Mouse (Mus musculus) embryonic facial prominence, embryonic 11.5 days (tissue): ENCODE results near the gene Cyp4f37. TPM values are rescaled to one million over a fixed set of nuclear protein-coding genes. Genes with fewer than 3 reads are reported as not detected.

Experiments
- ATAC-seq: fragments of 200-750 bp; cut with Nextera tagmentation; replicated peaks from 2 replicates; pipeline ENCODE4 v1.8.0; 2017; ENCODE audit warnings: low read depth; ENCODE audit not compliant: insufficient number of reproducible peaks, low FRiP score, low TSS enrichment
- DNase-seq: peaks from one replicate; pipeline ENCODE4 v3.0.0-alpha.2; 2015; ENCODE audit warnings: low spot score
- H3K27ac ChIP-seq: fragments of 300-500 bp; sonication (generic); replicated peaks from 2 replicates; pipeline ENCODE4 v1.5.1; 2014; ENCODE audit warnings: mild to moderate bottlenecking, low read depth, low read length, control low read depth
- H3K27me3 ChIP-seq: fragments of 300-500 bp; sonication (generic); 2 replicates; pipeline ENCODE4 v1.6.1; 2014; ENCODE audit warnings: mild to moderate bottlenecking, low read length, moderate library complexity, mixed read lengths; ENCODE audit not compliant: control insufficient read depth, insufficient read depth
- H3K36me3 ChIP-seq: fragments of 300-500 bp; sonication (generic); replicated peaks from 2 replicates; pipeline ENCODE4 v1.6.1; 2014; ENCODE audit warnings: low read depth, mild to moderate bottlenecking, low read length, moderate library complexity, mixed read lengths; ENCODE audit not compliant: control insufficient read depth, insufficient read depth
- H3K4me1 ChIP-seq: fragments of 300-500 bp; sonication (generic); 2 replicates; pipeline ENCODE4 v1.6.1; 2014; ENCODE audit warnings: low read length, mixed read lengths; ENCODE audit not compliant: control insufficient read depth, insufficient read depth
- H3K4me2 ChIP-seq: fragments of 300-500 bp; sonication (generic); 2 replicates; pipeline ENCODE4 v1.6.1; 2014; ENCODE audit warnings: low read depth, mild to moderate bottlenecking, control low read depth, low read length, moderate library complexity
- H3K4me3 ChIP-seq: fragments of 300-500 bp; sonication (generic); 2 replicates; pipeline ENCODE4 v1.5.1; 2014; ENCODE audit warnings: low read depth, low read length, control low read depth
- H3K9ac ChIP-seq: fragments of 300-500 bp; sonication (generic); replicated peaks from 2 replicates; pipeline ENCODE4 v1.6.1; 2014; ENCODE audit warnings: mild to moderate bottlenecking, control low read depth, low read length
- H3K9me3 ChIP-seq: fragments of 300-500 bp; sonication (generic); replicated peaks from 2 replicates; pipeline ENCODE4 v1.6.1; 2016; ENCODE audit warnings: mild to moderate bottlenecking, low read length, inconsistent platforms, mixed read lengths; ENCODE audit not compliant: control insufficient read depth
- WGBS: fragments of 180-500 bp; shearing (Covaris S2); extraction: QIAGEN DNeasy Blood & Tissue Kit; methylation state at CpG from one replicate; pipeline ENCODE4 v1.1.7; 2014; 5-methylcytosine and 5-hydroxymethylcytosine counted together
- polyA plus RNA-seq: library from polyadenylated mRNA; unstranded; fragments of >200 nt; fragmentation: Nextera tagmentation; extraction: Ambion mirVana; gene quantifications from 2 replicates; pipeline ENCODE4 v1.2.1, GENCODE M21; 2014

Cyp4f37 gene
- polyA plus RNA-seq, 1 experiment from 2014 or later = not detected

DNA sequence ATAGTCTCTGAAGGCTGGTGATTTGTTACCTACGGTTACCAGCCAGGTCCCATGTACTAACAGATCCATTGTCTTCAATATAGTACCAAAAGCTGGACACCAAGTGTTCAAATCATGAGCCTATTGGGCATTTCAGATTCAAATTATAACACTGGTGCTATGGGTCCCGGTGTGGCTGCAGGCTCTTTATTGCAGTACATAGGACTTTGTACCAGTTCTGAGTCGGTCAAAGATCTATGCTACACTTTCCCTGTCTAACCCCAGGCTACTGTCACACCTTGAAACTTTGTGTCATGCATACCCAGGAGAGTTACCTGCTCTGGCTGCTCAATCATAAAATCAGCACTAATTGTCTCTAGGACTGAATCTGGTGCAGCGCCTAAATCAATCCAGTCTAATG lies 32.8 kb downstream of the Cyp4f37 start:
- no peak overlapping the region for H3K4me3 ChIP-seq
- DNase-seq = no peak
- H3K9me3 ChIP-seq = no peaks in the 10 kb centered on the region
- no peak overlapping the region for H3K4me2 ChIP-seq
- H3K4me1 ChIP-seq = no peaks in the 10 kb centered on the region
- H3K27me3 ChIP-seq = no peaks in the 10 kb centered on the region
- no peak overlapping the region for H3K27ac ChIP-seq
- H3K36me3 ChIP-seq = no peaks in the 10 kb centered on the region
- WGBS = 87% methylated on average over 4 of the region's 4 CpGs
- no peak overlapping the region for H3K9ac ChIP-seq
- ATAC-seq = no peak

DNA sequence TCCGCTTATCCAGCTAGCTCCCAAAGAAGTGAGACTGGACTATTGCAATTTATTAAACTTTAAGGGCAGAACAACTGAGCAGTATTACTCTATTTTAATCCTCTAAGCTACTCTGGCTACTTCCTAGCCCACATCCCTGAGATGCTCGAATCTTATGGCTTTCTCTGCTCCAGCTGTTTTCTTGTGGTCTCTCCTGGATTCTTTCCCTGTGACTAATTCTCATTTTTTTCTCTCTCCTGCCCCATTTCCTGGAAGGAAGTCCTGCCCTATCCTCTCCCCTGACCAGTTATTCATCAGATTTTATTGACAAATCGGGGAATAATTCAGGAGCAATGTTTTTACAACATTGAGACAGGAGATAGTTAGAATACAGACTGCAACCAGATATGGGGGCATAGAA lies 35.9 kb downstream of the Cyp4f37 start:
- H3K36me3 ChIP-seq = no peaks in the 10 kb centered on the region
- no peak overlapping the region for H3K9ac ChIP-seq
- no peak overlapping the region for H3K4me3 ChIP-seq
- H3K9me3 ChIP-seq = no peaks in the 10 kb centered on the region
- H3K27ac ChIP-seq = no peak overlapping the region
- WGBS = 78% methylated on average over 3 of the region's 3 CpGs
- no peaks in the 10 kb centered on the region for H3K27me3 ChIP-seq
- DNase-seq = no peak
- H3K4me1 ChIP-seq = no peaks in the 10 kb centered on the region
- no peak overlapping the region for H3K4me2 ChIP-seq
- ATAC-seq = no peak

DNA sequence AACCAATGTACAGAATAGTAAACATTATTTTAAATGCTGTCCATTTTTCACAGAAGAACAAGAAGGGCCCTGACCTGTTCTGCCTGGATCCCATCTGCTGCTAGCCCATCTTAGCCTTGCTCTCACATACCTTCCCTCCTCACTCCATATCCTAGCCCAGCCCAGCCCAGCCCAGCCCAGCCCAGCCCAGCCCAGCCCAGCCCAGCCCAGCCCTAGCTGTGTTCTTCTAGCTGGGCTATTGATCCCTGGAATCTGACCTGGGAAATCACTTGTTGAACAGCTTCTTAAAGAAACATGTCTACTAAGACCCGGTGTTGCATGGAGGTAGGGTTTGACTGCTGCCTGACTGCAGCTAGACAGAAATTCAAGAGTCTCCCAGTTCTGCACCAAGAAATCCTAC lies 37.1 kb downstream of the Cyp4f37 start:
- Histone ChIP-seq H3K4me1 (no peaks in the 10 kb centered on the region), H3K9me3 (no peaks in the 10 kb centered on the region), H3K4me2 (no peak overlapping the region), H3K9ac (no peak overlapping the region), H3K27ac (no peak overlapping the region), H3K27me3 (no peaks in the 10 kb centered on the region), H3K4me3 (no peak overlapping the region), H3K36me3 (no peaks in the 10 kb centered on the region)
- 81% methylated on average over 1 of the region's 1 CpGs for WGBS
- no peak for DNase-seq
- no peak for ATAC-seq

DNA sequence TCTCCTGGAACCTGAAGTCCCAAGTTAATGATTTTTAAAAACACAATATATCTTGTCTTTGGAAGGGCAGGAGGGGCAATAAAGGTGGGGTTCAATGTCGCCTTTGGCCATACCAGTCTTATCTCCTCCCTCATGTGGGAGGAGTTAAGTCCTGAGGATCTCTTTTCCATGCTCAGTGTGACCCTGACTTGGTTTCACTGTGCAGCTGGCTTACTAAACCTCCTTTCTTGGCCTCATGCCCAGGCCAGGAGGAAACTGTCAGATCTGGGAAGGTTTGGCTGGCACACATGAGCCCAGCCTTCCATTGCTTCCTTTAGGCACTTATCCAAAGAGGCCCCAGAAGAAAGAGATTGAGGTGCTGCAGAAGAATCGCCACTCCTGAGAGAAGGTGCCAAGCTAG lies 37.6 kb downstream of the Cyp4f37 start, which contains the start of gene Cyp4f40:
Gene Cyp4f40 (plus strand): TSS at position 189 of the 400 bp plus-strand sequence.
- H3K27ac ChIP-seq = no peak within 1 kb of the TSS
- H3K4me1 ChIP-seq = no peaks in the 10 kb centered on the region
- DNase-seq (no peak), ATAC-seq (no peak)
- no peak within 1 kb of the TSS for H3K4me3 ChIP-seq
- no peaks in the 10 kb centered on the region for H3K27me3 ChIP-seq
- no peak within 1 kb of the TSS for H3K9ac ChIP-seq
- WGBS = 68% methylated on average over 2 of the region's 2 CpGs
- no peaks in the 10 kb centered on the region for H3K36me3 ChIP-seq
- no peaks in the 10 kb centered on the region for H3K9me3 ChIP-seq
- no peak within 1 kb of the TSS for H3K4me2 ChIP-seq

DNA sequence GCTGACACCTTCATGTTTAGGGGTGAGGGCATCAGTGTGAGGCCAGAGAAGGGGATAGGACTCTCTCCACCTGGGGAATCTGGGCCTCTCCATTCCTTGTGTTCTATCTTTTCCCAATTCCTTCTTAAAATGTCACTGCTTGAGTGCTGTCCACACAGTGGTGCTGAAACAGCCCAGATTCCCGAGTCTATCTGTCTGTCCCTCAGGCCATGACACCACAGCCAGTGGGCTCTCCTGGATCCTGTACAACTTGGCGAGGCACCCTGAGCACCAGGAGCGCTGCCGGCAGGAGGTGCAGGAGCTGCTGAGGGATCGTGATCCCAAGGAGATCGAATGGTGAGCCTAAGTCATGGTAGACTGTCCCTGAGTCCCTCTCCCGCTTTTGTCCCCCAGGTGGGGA lies 52.9 kb downstream of the Cyp4f37 start:
- Histone ChIP-seq H3K27ac (no peak overlapping the region), H3K9ac (no peak overlapping the region), H3K4me3 (no peak overlapping the region), H3K4me2 (no peak overlapping the region), H3K27me3 (no peaks in the 10 kb centered on the region), H3K4me1 (no peaks in the 10 kb centered on the region), H3K9me3 (no peaks in the 10 kb centered on the region), H3K36me3 (no peaks in the 10 kb centered on the region; the same call in 1 of the 2 replicates)
- whole genome bisulfite sequencing = 63% methylated on average over 7 of the region's 7 CpGs
- no peak for ATAC-seq
- peak; percentile 31 for DNase-seq

DNA sequence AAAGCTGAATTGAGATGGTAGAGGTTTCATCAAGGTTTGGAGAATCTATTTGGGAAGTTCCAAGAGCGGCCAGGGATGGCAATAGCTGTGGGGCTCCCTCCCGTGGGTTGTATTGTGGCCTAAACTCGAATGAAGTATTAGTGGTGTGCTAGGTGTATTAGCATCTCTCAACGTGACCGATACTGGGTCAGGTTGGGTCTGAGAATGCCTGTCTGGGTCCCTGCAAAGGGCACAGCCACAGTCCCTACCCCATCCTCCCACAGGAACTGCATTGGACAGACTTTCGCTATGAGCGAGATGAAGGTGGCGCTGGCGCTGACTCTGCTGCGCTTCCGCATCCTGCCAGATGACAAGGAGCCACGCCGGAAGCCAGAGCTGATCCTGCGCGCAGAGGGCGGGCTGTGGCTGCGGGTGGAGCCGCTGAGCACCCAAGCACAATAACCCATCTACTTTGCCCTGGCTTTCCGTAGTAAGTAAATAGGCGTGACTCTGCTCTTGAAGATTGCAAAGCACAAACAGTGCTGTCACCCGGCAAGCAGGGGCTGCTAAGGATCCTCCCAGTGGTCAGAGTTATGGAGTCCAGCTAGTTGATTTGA lies 55.0 kb downstream of the Cyp4f37 start:
- DNase-seq (peak; percentile 26), ATAC-seq (no peak)
- H3K9ac ChIP-seq = no peak overlapping the region
- no peaks in the 10 kb centered on the region for H3K9me3 ChIP-seq
- no peak overlapping the region for H3K4me2 ChIP-seq
- no peak overlapping the region for H3K4me3 ChIP-seq
- no peaks in the 10 kb centered on the region for H3K4me1 ChIP-seq
- 36% methylated on average over 21 of the region's 21 CpGs for WGBS
- H3K27ac ChIP-seq = no peak overlapping the region
- no peaks in the 10 kb centered on the region for H3K27me3 ChIP-seq
- H3K36me3 ChIP-seq = no peaks in the 10 kb centered on the region; the same call in 1 of the 2 replicates

DNA sequence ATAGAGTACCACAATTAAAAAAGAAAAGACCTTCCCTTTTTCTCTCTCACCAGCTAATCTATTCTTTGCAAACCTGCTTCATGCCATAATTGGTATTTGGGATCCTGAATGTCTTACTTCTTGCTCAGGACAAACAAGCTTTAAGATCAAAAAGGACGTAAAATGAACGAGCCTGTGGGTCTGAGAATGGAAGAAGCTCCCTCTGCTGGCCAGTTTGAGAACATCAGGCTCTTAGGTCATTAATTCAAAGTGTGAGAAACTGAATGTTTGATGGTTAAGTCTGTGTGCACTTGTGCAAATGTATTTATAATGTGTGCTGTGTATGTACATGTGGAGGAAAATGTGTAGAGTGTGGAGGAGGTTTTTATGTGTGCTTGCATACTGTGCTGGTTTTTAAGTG lies 59.3 kb downstream of the Cyp4f37 start:
- WGBS = 28% methylated on average over 2 of the region's 2 CpGs

DNA sequence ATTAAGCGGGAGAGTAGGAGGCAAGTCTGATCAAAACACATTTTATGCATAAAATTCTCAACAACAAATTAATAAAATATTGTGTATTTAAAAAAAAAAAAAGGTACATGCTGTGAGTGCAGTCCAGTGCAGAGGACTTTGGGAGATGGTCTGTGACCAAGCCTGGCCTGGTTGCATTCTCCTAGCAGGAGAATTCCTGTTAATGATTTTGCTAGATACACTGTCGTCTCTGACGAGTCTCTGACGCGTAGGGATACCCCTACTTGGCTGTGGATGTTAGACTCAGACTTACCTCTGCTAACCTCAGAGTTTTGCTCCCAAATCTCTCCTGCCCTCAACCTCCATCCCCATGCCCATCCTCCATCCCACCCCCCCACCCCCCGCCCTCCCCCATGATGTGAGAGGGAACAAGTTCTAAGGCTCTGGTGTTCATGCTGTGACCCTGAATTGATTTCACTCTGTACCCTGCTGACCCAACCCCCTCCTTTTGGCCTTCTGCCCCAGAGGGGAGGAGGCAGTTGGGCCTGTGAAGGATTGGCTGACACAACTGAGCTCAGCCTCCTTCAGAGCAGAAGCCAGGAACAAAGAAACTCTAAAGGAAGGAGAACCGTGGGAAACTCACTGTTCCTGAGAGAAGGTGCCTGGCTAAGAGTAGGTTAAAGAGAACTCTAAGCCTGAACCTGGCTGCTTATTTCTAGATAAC lies 64.1 kb downstream of the Cyp4f37 start, which contains the start of gene Cyp4f15:
Gene Cyp4f15 (plus strand): TSS at position 580 of the 703 bp plus-strand sequence.
- Histone ChIP-seq H3K9ac (no peak within 1 kb of the TSS), H3K27ac (no peak within 1 kb of the TSS), H3K4me3 (no peak within 1 kb of the TSS), H3K4me2 (no peak within 1 kb of the TSS), H3K4me1 (no peaks in the 10 kb centered on the region), H3K27me3 (no peaks in the 10 kb centered on the region), H3K36me3 (no peaks in the 10 kb centered on the region), H3K9me3 (no peaks in the 10 kb centered on the region)
- peak; percentile 17 for DNase-seq
- ATAC-seq = no peak
- 15% methylated on average over 7 of the region's 7 CpGs for WGBS

More for the DNA sequence above, 59.3 kb downstream of the Cyp4f37 start:
- no peak for ATAC-seq
- H3K9ac ChIP-seq = no peak overlapping the region
- H3K27me3 ChIP-seq = no peaks in the 10 kb centered on the region
- H3K4me3 ChIP-seq = no peak overlapping the region
- no peak overlapping the region for H3K27ac ChIP-seq
- H3K9me3 ChIP-seq = no peaks in the 10 kb centered on the region
- H3K4me1 ChIP-seq = no peaks in the 10 kb centered on the region
- H3K36me3 ChIP-seq = no peaks in the 10 kb centered on the region; the same call in 1 of the 2 replicates
- DNase-seq = peak; percentile 72
- H3K4me2 ChIP-seq = no peak overlapping the region
